Mouse (Mus musculus) NIH3T3 (cell line): Measurements from ENCODE around the gene Anapc2.

Experiments used
- DNase-seq: peaks from one replicate; pipeline ENCODE4 v3.0.0-alpha.2; 2012; ENCODE audit warnings: low read depth

Anapc2 gene

DNA sequence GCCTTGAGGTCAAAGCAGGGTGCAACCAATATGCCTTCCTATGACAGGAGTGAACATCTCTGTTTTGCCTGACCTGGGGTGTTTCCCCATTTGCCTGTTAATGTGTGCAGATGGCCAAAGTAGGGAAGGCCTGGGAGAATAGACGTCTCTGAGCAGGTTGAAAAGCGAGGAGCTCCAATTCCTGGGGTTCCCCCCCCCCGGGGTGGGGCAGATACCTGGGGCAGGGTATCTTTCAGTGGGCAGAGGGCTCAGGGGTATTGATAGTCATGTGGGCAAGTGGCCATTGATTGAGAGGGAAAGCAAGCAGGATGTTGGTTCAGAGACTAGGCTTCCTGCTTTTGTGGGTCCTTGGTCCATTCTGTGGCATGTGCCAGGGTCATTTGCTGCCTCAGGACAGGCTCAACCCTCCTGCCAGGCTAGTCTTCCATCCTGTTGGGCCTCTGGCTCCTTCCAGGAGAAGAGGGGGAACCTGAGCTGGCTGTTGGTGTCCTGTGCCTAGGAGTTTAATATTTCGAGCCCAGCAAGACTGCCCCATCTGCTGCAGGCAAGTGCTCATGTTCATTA lies 4.5 kb upstream of the Anapc2 start:
- DNase-seq = no peak

DNA sequence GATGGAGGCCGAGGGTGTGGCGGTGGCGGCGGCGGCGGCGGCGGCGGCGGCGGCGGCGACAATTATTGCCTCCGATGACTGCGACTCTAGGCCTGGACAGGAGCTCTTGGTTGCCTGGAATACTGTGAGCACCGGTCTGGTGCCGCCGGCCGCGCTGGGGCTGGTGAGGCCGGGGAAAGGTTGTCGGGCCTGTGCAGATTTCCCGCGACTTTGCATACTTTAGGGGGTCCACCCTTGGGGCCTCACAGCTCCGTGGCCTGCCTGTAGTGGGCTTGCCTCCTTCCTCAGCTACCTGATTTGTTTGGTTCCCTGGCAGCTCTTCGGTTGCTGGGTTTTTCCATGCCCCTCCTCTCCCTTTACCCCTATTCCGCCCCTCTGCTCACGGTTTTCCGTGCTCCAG lies 237 bp downstream of the Anapc2 start:
- DNase-seq = no peak

DNA sequence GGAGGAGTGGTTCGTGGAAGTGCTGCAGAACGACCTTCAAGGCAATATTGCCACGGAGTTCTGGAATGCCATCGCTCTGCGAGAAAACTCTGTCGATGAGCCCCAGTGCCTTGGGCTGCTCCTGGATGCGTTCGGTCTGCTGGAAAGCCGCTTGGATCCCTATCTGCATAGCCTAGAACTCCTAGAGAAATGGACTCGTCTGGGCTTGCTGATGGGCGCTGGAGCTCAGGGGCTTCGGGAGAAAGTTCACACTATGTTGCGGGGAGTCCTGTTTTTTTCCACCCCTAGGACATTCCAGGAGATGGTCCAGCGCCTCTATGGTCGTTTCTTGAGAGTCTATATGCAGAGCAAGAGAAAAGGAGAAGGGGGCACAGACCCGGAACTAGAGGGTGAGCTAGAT lies 732 bp downstream of the Anapc2 start:
- no peak for DNase-seq

- peak; percentile 89 for DNase-seq
These were observed 6.9 kb downstream of the Anapc2 start for GRCm38 (mm10) chr2:25278928-25279882.

- DNase-seq = no peak
These were observed 13.3 kb downstream of the Anapc2 start for GRCm38 (mm10) chr2:25285551-25285950.

- DNase-seq = no peak
These were observed 14.0 kb downstream of the Anapc2 start for GRCm38 (mm10) chr2:25286314-25286713.

DNA sequence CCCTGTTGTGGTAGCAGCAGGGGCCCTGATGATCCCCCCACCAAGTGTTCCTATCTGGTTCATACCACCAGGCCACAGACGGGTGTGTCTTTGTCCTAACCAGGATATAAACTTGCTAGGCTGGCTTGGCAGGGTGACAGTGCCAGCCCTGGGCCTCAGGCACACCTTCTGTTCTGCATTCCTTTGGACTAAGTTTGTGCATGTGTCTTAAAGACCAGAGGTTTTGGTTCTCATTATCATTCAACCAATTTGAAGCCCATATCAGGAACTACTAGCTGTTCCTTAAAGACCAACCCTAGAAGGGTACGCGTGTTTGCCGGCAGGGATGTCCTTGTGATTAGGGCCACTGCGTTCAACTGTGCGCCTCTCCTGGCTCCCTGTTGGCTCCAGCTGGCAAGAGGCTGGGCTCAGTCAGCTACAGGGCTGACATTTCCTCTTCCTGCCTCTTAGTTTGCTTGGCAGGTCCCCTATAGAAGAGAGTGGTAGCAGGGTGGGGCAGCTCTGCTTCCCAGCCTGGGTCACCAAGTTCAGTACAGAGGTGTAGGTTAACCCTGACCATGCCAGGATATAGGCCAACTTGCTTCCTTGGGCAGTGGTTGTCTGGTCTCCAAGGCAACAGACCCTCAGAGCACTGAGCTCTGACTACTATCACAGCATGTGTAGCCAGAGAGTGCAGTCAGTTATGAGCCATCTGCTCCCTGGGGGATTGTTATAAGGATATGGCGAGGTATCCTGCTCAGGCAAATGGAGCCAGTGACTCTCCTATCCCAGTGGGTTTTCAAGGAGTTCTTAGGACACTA lies 14.8 kb downstream of the Anapc2 start:
- DNase-seq = no peak

DNA sequence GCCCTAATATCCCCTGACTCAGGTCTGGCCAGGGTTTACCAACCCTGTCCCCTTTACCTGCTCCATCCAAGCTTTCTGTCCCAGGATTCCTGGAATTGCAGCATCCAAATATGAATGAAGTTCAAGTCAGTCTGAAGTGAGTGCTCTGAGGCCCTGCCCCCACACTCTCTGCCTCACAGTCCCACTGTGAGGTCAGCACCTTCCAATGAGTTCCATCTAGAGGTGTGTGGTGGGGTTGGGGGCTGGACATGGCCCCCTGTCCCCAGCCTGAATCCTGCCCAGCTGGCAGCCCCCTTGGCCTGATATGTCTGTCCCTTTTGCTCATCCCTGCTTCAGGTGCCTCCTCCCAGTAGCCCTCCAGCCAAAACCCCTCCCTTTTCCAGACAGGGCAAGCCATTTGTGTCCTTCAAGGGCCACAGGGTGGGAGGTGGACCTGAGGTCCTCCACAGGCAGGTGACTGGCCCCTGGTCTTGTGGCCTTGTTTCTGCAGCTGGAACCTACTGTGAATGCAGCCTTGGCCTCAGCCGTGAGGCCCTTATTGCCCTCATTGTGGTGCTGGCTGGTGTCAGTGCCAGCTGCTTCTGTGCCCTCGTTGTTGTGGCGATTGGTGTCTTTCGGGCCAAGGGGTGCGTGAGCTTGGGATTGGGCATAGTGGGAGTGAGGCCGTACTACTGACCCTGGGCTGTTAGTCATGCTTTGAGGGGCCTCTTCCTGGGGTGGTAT lies 15.8 kb downstream of the Anapc2 start, which contains the start of gene Tmem210:
Gene Tmem210, plus strand, starts transcription at position 219 of the 723 bp plus-strand sequence.
- no peak for DNase-seq

- no peak for DNase-seq
These were observed 16.6 kb downstream of the Anapc2 start for GRCm38 (mm10) chr2:25288734-25289345.

DNA sequence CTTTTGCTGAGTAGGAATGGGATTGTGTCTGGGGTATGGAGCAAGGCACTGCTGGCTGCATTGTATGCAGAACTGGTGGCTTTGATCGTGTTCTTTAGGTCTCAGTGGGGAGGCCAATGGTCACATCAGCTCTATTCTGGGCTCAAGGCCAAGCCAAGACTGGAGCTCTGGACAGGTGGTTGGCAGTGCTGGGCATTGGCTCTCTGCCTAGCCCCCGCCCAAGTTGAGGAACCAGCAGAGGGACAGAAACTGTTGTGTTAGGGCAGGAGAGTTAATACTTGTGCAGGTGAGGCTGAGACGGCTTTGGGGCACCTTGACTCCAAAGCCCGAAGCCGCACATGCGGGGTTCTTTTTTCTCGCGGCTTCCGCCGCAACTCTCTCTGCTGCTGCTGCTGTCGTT lies 17.4 kb downstream of the Anapc2 start, which contains the start of gene Lrrc26:
Gene Lrrc26, plus strand, starts transcription at position 265 of the 400 bp plus-strand sequence.
- no peak for DNase-seq

DNA sequence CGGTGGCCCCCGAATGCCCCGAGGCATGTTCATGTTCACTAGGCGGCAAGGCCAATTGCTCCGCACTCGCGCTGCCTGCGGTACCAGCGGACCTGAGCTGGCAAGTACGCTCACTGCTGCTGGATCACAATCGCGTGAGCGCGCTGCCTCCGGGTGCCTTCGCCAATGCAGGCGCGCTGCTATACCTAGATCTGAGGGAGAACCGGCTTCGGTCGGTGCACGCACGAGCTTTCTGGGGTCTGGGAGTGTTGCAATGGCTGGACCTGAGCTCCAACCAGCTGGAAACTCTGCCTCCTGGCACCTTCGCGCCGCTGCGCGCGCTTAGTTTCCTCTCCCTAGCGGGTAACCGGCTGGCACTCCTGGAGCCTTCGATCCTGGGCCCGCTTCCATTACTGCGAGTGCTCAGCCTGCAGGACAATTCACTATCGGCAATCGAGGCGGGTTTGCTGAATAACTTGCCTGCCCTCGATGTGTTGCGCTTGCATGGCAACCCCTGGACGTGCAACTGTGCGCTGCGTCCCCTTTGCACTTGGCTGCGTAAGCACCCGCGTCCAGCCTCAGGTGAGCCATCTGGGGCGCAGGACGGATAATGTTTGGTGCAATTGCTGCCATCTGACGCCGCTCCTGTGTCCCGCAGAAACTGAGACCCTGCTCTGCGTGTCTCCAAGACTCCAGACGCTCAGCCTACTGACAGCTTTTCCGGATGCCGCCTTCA lies 18.0 kb downstream of the Anapc2 start:
- DNase-seq = no peak

DNA sequence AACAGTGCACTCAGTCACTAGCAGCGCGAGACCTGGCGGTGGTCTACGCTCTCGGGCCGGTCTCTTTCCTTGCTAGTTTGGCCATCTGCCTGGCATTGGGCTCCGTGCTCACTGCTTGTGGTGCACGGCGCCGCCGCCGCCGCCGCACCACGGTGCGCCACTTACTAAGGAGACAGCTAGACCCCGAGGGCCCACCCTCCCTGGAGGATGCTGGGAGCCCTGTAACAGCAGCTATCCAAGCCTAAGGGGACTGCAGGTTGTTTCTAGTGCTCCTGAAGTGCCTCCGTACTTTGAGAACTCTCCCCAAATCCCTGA lies 18.5 kb downstream of the Anapc2 start:
- DNase-seq = no peak

GRCm38 (mm10) chr2:25291184-25292053 lies 19.1 kb downstream of the Anapc2 start:
- DNase-seq = no peak

GRCm38 (mm10) chr2:25292054-25292544 lies 19.8 kb downstream of the Anapc2 start:
- peak; percentile 71 for DNase-seq

DNA sequence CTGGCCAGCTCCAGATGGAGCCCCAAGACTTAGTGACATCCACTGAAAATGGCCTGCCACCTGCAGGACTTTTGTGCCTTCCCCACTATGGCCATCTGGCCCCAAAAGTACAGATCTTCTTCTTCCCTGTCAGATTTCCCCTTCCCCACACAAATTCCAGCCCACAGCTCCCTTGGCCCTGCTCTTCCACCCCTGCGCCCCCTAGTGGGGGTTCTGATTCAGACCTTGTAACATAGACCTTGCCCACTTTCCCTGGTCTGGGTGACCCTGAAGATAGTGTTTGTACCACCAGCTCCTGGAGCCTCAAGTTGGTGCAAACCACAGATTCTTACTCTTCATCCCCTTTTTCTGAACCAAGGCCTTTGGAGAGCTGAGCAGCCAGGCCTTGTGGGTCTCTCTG lies 20.6 kb downstream of the Anapc2 start:
- DNase-seq = peak; percentile 89

DNA sequence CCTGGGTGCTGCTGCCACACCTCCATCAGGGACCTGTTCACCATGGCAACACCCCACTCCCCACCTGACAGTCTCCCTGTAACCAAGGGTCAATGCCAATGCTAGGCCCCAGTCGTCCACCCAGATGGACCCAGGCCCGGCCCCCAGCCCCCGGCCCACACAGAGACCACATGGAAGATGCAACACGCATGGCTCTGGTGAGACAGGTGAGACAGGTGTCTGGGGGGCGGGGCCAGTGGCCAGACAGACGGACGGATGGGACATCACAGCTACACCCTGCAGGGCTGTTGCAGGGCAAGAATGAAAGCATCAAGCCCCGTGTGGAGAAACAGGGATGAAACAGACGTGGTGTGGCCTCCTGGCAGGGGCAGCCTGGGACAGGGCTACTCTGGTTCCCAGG lies 21.4 kb downstream of the Anapc2 start:
- DNase-seq = no peak

DNA sequence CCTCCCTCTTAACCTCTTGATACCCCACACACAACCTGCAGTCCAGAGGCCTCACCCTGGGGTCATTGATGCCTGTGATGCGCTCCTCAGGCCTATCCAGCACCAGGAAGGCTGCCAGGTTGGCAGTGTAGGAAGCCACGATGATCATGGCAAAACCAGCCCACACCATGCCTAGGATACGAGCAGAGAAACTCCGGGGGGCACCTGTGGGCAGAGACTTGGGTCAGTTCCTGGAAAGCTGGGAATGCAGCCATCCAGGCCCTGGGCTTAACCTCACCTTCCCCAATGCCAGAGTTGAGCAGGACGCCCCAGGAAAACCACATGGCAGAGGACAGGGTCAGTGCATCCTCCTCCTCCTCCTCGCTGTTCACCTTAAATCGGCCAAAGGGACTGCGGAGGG lies 24.8 kb downstream of the Anapc2 start:
- no peak for DNase-seq

- no peak for DNase-seq
These were observed 25.8 kb downstream of the Anapc2 start for GRCm38 (mm10) chr2:25298046-25298445.

GRCm38 (mm10) chr2:25303452-25303851 lies 31.2 kb downstream of the Anapc2 start:
- no peak for DNase-seq
